Mouse (Mus musculus) lung, embryonic 15.5 days (tissue): ENCODE measurements at regions not wholly inside any gene's neighbourhood (a gene's known extent, or its start where the extent isn't known, plus 50 kb on each side); places are given as distances from the start of the nearest gene placed in this dataset.
A peak's percentile ranks its signal among the peaks of the same experiment; 100 is the strongest.

ENCODE experiments used
- ATAC-seq: fragments of 200-750 bp; cut with Nextera tagmentation; 2 replicates; pipeline ENCODE4 v1.8.0; 2017; ENCODE audit warnings: moderate number of reproducible peaks, borderline replicate concordance; ENCODE audit not compliant: low FRiP score, low TSS enrichment; ENCODE audit errors: extremely low read depth
- H3K27ac ChIP-seq: fragments of 300-500 bp; sonication (generic); 2 replicates; pipeline ENCODE4 v1.5.1; 2015; ENCODE audit warnings: moderate library complexity, mild to moderate bottlenecking, inconsistent platforms
- H3K27me3 ChIP-seq: fragments of 300-500 bp; sonication (generic); 2 replicates; pipeline ENCODE4 v1.6.1; 2015; ENCODE audit warnings: inconsistent platforms
- H3K36me3 ChIP-seq: fragments of 300-500 bp; sonication (generic); 2 replicates; pipeline ENCODE4 v1.6.1; 2015; ENCODE audit warnings: inconsistent platforms
- H3K4me1 ChIP-seq: fragments of 300-500 bp; sonication (generic); 2 replicates; pipeline ENCODE4 v1.6.1; 2015; ENCODE audit warnings: inconsistent platforms
- H3K4me2 ChIP-seq: fragments of 300-500 bp; sonication (generic); 2 replicates; pipeline ENCODE4 v1.6.1; 2015; ENCODE audit warnings: inconsistent platforms, mild to moderate bottlenecking, moderate library complexity
- H3K4me3 ChIP-seq: fragments of 300-500 bp; sonication (generic); 2 replicates; pipeline ENCODE4 v1.5.1; 2015; ENCODE audit warnings: mild to moderate bottlenecking, inconsistent platforms
- H3K9ac ChIP-seq: fragments of 300-500 bp; sonication (generic); 2 replicates; pipeline ENCODE4 v1.6.1; 2015; ENCODE audit warnings: inconsistent platforms
- H3K9me3 ChIP-seq: fragments of 300-500 bp; sonication (generic); 2 replicates; pipeline ENCODE4 v1.6.1; 2016; ENCODE audit warnings: inconsistent platforms
- whole genome bisulfite sequencing: fragments of 180-500 bp; shearing (Covaris S2); methylation state at CpG from one replicate; pipeline ENCODE4 v1.1.7; 2015; 5-methylcytosine and 5-hydroxymethylcytosine counted together

GRCm38 (mm10) chr16:83250346-83250745 is 422.2 kb downstream of the Gm21833 start:
- H3K9ac ChIP-seq, result no peak overlapping the region
- no peaks in the 10 kb centered on the region for H3K9me3 ChIP-seq
- no peak overlapping the region for H3K27ac ChIP-seq
- no peak overlapping the region for H3K4me3 ChIP-seq
- H3K27me3 ChIP-seq, result no peaks in the 10 kb centered on the region
- no peaks in the 10 kb centered on the region for H3K36me3 ChIP-seq
- no peak for ATAC-seq
- no peaks in the 10 kb centered on the region for H3K4me1 ChIP-seq
- no peak overlapping the region for H3K4me2 ChIP-seq
- 72% methylated on average over 1 of the region's 1 CpGs for WGBS

DNA sequence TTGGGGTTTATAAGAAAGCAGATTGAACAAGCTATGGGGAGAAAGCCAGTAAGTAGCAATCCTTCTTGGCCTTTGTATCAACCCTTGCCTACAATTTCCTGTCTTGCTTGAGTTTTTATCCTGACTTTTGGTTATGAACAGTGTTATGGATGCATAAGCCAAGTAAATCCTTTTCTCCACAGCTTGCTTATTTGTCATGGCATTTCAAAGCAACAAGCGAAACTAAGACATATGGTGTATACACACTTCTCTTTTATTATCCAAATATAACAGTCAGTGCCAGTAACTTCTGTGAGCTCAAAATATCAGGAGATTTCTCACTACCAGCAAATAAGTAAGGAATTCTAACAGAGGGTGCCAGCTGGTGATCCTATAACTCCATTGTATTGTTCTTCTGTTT is 426.0 kb downstream of the Gm21833 start:
- H3K4me1 ChIP-seq, result no peaks in the 10 kb centered on the region
- H3K27me3 ChIP-seq, result no peaks in the 10 kb centered on the region
- H3K4me2 ChIP-seq, result no peak overlapping the region
- H3K27ac ChIP-seq, result no peak overlapping the region
- H3K4me3 ChIP-seq, result no peak overlapping the region
- no peak overlapping the region for H3K9ac ChIP-seq
- H3K36me3 ChIP-seq, result no peaks in the 10 kb centered on the region
- ATAC-seq, result no peak
- WGBS, result 83% methylated on average over 1 of the region's 1 CpGs
- no peaks in the 10 kb centered on the region for H3K9me3 ChIP-seq

GRCm38 (mm10) chr16:83271869-83272268 is 443.7 kb downstream of the Gm21833 start:
- Histone ChIP-seq H3K4me1 (no peaks in the 10 kb centered on the region), H3K4me3 (no peak overlapping the region), H3K9ac (no peak overlapping the region), H3K36me3 (no peaks in the 10 kb centered on the region), H3K27ac (no peak overlapping the region), H3K9me3 (no peaks in the 10 kb centered on the region), H3K4me2 (no peak overlapping the region), H3K27me3 (no peaks in the 10 kb centered on the region)
- 96% methylated on average over 1 of the region's 1 CpGs for WGBS
- ATAC-seq, result no peak

DNA sequence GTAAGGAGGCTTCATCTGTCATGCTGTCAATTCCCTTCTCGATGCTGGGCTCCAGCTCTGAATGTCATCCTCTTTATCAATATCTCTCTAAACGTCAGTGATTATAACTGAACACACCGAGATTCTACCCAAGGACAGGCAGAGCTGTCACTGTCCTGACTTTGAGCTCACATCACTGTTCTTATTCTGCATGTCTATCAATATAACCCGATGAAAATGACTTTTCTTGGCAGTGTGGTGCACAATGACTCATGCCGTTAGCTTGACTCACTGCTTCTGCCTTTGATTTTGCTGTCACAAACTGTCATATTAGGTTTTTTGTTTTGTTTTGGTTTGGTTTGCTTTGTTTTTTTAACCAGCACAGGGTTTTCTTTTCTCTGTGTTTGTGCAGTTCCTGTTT is 488.1 kb downstream of the Gm21833 start:
- Histone ChIP-seq H3K27ac (no peak overlapping the region), H3K27me3 (no peaks in the 10 kb centered on the region), H3K36me3 (no peaks in the 10 kb centered on the region), H3K9ac (no peak overlapping the region), H3K4me2 (no peak overlapping the region), H3K9me3 (no peaks in the 10 kb centered on the region), H3K4me3 (no peak overlapping the region), H3K4me1 (no peaks in the 10 kb centered on the region)
- no peak for ATAC-seq
- 59% methylated on average over 5 of the region's 5 CpGs for WGBS

DNA sequence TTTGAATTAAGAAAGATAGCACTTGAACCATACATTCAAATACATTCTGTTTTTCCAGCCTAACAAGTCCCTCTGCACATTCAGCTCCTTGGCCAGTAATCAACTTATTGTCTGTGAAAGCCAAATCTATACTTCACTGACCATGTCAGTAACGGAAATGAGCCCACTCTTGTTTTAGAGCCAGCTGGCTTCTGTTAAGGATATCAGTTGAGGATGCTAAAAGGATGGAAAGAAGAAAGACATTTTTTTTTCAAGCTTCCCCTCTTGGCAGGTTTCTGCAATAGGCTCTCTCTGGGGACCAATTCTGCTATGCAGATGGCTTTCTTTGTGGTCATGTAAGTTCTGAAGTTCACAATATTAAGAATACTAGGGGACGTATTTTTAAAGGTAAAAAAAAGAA is 498.6 kb downstream of the Gm21833 start:
- Histone ChIP-seq H3K36me3 (no peaks in the 10 kb centered on the region), H3K9me3 (no peaks in the 10 kb centered on the region), H3K4me1 (no peaks in the 10 kb centered on the region), H3K27ac (no peak overlapping the region), H3K4me2 (no peak overlapping the region), H3K4me3 (no peak overlapping the region), H3K9ac (no peak overlapping the region), H3K27me3 (no peaks in the 10 kb centered on the region)
- ATAC-seq, result no peak
- WGBS, result 58% methylated on average over 2 of the region's 2 CpGs

DNA sequence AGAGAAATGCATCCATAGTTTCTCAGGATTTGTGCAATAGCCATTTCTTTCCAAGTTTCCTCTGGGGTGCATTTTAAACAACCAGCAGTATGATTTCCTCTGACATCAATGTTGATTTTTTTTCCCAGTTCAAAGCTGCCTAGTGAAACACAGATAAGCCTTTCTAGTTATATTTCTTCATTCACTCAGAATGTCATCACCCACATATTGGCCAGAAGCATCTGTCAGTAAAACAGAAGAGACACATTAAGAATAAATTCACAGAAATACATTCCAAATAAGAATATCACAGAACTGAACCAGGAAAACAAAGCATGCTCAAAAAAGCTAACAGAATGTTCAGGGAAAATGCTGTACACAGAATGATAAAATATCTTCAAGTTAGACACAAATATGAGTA is 522.9 kb downstream of the Gm21833 start:
- H3K4me3 ChIP-seq, result no peak overlapping the region
- no peak overlapping the region for H3K9ac ChIP-seq
- no peak overlapping the region for H3K4me2 ChIP-seq
- H3K4me1 ChIP-seq, result no peaks in the 10 kb centered on the region
- H3K36me3 ChIP-seq, result no peaks in the 10 kb centered on the region
- no peaks in the 10 kb centered on the region for H3K9me3 ChIP-seq
- no peak for ATAC-seq
- H3K27ac ChIP-seq, result no peak overlapping the region
- H3K27me3 ChIP-seq, result no peaks in the 10 kb centered on the region

DNA sequence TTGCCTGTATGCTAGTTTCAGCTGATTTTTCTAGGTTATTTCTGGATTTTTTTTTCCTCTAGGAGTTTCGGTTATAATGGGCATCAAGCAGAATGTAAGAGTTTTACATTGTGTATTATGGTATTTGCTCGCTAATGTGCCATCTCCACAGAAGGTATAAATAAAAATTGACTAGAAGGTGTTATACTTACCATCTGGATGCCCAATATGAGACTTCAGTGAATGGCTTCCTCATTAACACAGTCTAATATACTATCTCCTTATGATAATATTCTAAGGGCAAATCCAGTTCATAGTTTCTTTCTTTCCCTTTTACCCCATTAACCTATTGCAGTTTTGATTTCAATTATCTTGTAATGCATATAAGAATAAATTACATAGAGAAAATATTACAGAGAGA is 566.4 kb downstream of the Gm21833 start:
- H3K27me3 ChIP-seq, result no peaks in the 10 kb centered on the region
- H3K9me3 ChIP-seq, result no peaks in the 10 kb centered on the region
- H3K27ac ChIP-seq, result no peak overlapping the region
- H3K36me3 ChIP-seq, result no peaks in the 10 kb centered on the region
- WGBS, result 83% methylated on average over 2 of the region's 2 CpGs
- no peak overlapping the region for H3K4me2 ChIP-seq
- no peak for ATAC-seq
- no peaks in the 10 kb centered on the region for H3K4me1 ChIP-seq
- H3K9ac ChIP-seq, result no peak overlapping the region
- H3K4me3 ChIP-seq, result no peak overlapping the region

- no peaks in the 10 kb centered on the region for H3K36me3 ChIP-seq
- H3K9ac ChIP-seq, result no peak overlapping the region
- 29% methylated on average over 1 of the region's 1 CpGs for WGBS
- no peak overlapping the region for H3K4me2 ChIP-seq
- ATAC-seq, result peak; percentile 46; the same call in 1 of the 2 replicates
- H3K4me1 ChIP-seq, result no peaks in the 10 kb centered on the region
- no peak overlapping the region for H3K4me3 ChIP-seq
- no peaks in the 10 kb centered on the region for H3K27me3 ChIP-seq
- H3K27ac ChIP-seq, result no peak overlapping the region
- no peaks in the 10 kb centered on the region for H3K9me3 ChIP-seq
Observed at GRCm38 (mm10) chr16:83420676-83421075, 592.5 kb downstream of the Gm21833 start.

DNA sequence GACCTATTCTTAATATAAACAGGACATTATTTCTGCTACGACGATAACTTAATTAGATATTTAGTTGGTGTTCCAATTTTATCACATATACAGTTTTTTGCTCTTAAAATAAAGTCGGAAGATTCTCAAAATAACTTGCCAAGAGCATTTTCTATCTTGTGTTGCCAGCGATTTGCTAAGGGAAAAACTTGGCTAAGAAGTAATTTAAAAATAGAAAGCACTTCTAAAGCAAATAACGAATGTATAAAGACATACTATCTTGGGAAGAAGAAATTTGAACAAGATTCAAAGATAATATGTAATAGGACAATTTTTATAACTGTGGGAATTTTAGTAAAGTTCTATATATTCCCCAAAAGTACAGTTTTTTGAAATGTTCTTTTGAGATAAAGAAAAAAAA is 594.9 kb downstream of the Gm21833 start:
- H3K4me1 ChIP-seq, result no peaks in the 10 kb centered on the region
- WGBS, result 49% methylated on average over 5 of the region's 5 CpGs
- no peak overlapping the region for H3K9ac ChIP-seq
- H3K27me3 ChIP-seq, result no peaks in the 10 kb centered on the region
- no peaks in the 10 kb centered on the region for H3K9me3 ChIP-seq
- H3K4me3 ChIP-seq, result no peak overlapping the region
- no peaks in the 10 kb centered on the region for H3K36me3 ChIP-seq
- no peak for ATAC-seq
- no peak overlapping the region for H3K4me2 ChIP-seq
- H3K27ac ChIP-seq, result no peak overlapping the region
